Mouse (Mus musculus) yolk sac, embryonic 10.5 days (tissue): ENCODE measurements around the gene Samd4.
A peak's percentile ranks its signal among the peaks of the same experiment; 100 is the strongest.

ENCODE experiments used
- DNase-seq: peaks from one replicate; pipeline ENCODE4 v3.0.0-alpha.2; 2017; ENCODE audit warnings: low spot score

The Samd4 gene

DNA sequence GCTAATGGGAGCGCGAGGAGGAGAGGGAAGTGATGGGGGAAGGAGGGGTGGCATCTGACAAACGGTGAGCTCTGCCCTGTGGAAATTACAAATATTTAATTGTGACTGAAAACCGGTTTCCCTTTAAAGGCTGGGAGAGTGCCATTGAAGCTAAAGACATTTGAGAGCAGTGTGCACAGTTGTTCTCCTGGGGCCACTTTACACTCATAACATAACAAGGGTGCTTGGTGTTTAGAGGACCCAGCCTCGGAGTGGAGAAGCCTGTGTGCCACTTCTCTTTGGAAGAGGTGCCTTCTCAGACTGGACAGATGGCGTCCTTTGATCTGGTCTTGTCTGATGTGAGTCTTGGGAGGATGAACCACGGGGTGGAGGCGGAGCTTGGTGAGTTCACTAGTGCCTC, 26.2 kb downstream of the Samd4 start:
- DNase-seq: no peak

DNA sequence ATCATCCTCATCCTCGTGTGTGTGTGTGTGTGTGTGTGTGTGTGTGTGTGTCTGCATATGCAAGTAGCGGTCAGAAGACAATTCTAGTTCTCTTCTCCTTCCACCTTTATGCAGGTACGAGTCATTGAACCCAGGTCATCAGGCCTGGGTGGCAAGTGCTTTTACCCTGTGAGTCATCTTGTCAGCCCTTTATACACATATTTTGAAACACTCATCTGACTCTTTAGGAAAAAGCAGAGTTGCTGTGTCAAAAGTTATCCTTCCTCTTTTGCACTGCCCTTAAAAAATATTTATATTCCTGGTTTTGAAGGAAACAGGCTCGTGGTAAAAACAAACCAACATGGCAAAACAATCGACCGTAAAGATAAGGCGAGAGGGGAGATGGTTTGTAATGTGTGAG, 29.8 kb downstream of the Samd4 start:
- DNase-seq: no peak

DNA sequence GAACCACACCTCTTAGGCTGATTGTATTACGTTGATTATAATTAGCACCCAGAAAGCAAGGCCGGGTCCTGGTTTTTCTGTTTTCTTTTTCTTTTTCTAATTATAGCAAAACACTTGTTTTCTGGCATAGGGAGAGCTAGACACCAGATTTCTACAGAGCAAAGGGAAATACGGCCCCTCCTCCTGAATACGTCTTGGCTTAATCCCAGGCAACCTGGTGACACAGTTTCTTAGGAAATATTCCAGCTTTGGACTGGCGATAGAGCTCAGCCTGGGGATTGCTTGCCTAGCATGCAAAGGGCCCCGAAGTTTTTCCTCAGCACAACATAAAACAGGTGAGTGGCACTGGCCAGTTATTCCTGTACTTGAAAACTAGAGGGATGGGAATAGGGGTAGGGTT, 31.7 kb downstream of the Samd4 start:
- DNase-seq: no peak

DNA sequence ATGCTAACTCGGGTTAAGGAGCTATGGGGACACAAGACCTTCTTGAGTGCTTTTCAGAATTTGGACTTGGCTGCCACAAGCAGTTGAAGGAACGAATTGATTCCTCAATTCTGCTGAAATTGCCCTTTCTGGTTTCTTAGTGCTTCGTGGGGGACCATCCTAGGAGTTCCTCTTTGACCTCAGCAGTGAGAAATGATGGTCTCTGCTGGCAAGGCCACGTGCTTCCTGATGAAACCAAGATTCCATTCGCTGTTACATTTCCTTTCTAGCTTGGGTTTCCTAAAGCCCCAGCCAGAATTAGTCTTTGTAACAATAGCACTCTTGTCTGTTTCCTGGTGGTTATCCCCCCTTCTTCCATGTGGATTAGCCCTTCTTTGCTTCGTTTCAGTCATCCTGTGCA, 32.9 kb downstream of the Samd4 start:
- DNase-seq: no peak

- DNase-seq: no peak
Measured at GRCm38 (mm10) chr14:46916581-46916980, 33.9 kb downstream of the Samd4 start.

- DNase-seq: no peak
Measured at GRCm38 (mm10) chr14:46917136-46917535, 34.5 kb downstream of the Samd4 start.

DNA sequence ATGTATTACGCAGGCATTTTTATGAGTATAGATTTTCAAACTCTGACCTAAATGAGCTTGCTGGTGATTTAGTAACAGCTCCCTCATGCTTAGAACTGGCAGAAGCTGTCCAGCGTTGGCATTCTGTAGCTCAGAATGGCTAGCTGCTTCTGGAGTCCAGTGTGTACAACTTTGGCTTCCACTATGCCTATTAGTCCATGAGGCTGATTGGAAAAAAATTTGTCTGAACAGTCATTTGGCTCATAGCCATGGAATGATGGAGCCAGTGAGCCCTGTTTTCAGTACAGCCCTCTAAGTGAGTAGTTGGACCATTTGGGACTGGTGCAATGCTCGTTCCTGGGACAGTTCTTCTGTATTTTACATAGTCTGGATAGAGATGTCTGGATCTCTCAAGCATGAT, 34.9 kb downstream of the Samd4 start:
- DNase-seq: no peak

DNA sequence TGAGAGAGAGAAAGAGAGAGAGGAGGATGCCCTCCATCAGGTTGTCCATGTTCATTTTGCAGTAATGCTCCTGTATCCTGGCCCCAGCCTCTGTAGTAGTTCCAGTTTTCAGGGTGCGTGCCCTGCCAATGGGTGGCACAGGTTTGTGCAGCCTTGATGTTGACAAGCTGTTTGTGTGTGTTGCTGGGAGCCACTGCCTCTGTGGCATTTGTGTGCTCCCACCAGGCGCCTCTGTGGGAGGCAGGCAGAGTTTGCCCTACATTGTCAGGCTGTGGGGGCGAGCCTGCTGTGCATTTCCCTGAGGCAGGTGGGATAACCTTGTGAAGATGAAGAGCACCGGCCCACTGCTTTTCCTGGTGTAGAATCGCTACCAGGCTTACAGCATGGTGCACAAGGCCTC, 37.8 kb downstream of the Samd4 start:
- no peak for DNase-seq

DNA sequence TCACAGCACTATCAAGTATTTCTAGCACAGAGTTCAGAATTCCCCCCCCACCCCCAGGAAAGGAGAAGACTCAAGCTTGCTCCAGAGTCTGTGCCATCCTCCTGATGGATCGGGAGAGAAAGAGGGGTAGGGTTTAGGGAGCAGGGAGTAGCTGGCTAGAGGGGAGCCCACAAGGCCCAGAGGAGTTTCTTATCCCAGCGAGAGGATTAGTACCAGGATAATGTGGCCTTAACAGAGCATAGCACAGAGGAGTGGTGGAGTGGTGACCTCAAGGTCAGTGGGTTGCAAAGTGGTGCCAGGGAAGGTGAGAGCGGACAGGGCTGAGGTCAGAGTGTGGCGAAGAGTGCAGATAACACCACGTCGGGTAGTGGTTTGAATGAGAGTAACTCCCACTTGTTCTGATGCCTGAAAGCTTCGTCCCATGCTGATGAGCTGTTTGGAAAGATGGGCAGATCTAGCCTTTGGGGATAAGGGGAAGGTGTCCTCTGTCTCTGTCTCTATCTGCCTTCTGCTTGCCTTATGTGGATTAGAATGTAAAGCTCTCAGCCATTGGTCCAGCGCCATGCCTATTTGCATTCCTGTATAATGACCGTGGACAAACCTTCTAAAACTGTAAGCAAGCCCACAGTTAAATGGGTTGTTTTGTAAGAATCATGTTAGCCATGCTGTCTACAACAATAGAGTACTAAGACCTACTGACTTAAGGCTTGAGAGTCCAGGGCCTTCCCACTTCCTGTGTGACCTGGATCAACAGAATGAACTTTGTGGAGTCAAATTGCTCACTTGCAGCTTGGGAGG, 38.7 kb downstream of the Samd4 start:
- peak; percentile 8 for DNase-seq

GRCm38 (mm10) chr14:46923931-46924330, 41.3 kb downstream of the Samd4 start:
- no peak for DNase-seq

DNA sequence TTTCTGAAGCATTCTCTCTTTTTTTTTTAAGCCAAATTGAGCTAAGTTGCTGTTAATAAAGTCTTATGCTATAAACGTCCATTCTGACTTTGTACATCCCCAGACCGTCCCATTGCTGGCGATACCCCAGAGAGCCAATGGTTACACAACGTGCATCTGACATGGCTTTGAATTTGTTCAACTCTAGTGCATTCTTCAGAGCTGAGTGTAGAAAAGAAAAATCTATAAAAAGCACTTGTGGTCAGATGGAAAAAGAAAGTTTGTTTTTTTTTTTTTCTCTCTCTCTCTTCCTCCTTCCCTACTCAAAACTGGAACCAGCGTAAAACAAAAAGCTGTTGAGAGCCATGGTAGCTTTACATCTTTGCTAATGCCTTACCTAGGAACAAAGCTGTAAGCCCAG, 41.8 kb downstream of the Samd4 start:
- DNase-seq: no peak

GRCm38 (mm10) chr14:46928556-46928955, 45.9 kb downstream of the Samd4 start:
- no peak for DNase-seq

- DNase-seq: no peak
Measured at GRCm38 (mm10) chr14:46932121-46932520, 49.5 kb downstream of the Samd4 start.

- no peak for DNase-seq
Measured at GRCm38 (mm10) chr14:46932708-46933107, 50.1 kb downstream of the Samd4 start.

GRCm38 (mm10) chr14:46941077-46941476, 58.4 kb downstream of the Samd4 start:
- no peak for DNase-seq

GRCm38 (mm10) chr14:46941896-46942812, 59.5 kb downstream of the Samd4 start:
- peak; percentile 37 for DNase-seq

GRCm38 (mm10) chr14:46944411-46944810, 61.8 kb downstream of the Samd4 start:
- DNase-seq: no peak

DNA sequence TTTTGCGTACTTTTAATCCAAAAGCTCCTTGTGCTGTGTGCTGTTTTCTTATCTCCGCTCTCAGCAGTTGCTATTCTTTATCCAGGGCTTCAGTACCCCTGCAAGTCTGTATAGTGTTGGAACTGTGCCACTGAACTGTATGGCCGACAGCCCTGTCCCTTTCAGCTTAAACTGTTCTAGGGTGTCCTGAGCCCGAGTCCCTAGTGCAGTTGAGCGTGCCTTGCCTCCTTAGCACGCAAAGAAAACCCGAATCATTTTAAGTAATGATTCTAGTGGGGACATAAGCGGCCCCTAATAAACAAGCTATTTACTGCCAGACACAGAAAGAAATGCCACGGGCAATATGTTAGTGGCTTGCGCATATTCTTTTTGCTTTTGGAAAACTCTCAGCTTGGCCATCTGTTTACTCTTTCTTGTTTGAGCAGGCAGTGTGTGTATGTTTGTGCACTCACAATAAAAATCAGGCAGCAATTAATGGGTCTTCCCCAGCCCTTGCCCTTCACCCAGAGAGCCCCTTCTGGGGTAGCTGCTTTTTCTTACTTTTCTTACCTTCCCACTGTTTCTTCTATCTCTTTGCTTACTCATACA, 63.3 kb downstream of the Samd4 start:
- no peak for DNase-seq

- DNase-seq: no peak
Measured at GRCm38 (mm10) chr14:46947644-46948043, 65.0 kb downstream of the Samd4 start.

GRCm38 (mm10) chr14:46950527-46951384, 68.1 kb downstream of the Samd4 start:
- DNase-seq: no peak

- DNase-seq: no peak
Measured at GRCm38 (mm10) chr14:46952264-46952663, 69.6 kb downstream of the Samd4 start.

DNA sequence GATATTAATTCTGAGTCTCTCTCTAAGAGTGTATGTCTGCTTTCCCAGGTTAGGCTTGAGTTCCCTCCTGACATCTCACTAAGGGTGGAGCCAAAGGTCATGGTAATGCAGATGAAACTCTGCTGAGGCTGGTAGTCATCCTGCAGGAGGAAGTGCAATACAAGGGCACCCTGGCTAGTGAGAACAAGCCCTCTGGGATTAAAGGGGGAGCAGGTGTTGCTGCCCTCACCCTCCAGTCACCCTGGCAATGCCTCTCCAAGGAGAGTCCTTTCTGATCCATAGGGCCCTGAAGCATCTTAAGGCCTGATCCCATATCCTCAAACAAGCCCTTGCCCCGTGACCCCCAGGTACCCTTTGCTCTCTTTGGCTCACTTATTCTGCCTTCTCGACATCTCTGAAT, 72.5 kb downstream of the Samd4 start:
- DNase-seq: no peak
